Mouse (Mus musculus): ENCODE results near the gene Pbx2. TPM values are rescaled to one million over a fixed set of nuclear protein-coding genes. Genes with fewer than 3 reads are reported as not detected.

Gene Pbx2
- total RNA-seq, 2 experiments from 2014 or later, result 31.1 to 31.3 TPM

DNA sequence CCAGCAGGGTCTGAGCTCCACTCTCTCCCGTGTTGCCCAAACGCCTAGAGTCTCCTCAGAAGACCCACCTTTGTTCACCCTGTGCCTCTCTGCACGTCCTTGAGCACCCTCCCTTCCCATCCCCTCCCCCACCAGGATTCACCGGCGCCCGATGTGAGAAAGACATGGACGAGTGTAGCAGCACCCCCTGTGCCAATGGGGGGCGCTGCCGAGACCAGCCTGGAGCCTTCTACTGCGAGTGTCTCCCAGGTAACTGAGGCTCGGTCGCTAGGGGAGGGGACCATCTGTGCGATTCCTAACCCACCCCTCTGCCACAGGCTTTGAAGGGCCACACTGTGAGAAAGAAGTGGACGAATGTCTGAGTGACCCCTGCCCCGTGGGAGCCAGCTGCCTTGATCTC is 18.7 kb upstream of the Pbx2 start:
- no peak for ATAC-seq (replicated peaks; ENCODE audit: low FRiP score, low TSS enrichment, poor library complexity, severe bottlenecking)

DNA sequence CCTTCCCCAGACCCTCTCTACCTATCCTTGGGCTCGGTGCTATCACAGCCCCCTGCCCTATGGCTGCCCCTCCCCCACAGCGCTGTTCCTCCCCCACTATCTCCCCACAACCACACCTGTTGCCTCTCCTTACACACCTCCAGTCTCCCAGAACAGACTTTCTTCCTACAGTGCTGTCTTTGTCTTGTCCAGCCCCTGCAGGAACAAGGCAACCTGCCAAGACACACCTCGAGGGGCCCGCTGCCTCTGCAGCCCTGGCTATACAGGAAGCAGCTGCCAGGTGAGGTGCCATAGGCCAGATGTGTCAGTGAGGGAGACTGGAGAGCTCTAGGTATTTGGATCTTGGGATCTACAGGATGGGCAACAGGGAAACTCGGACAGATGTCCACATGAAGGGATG is 14.5 kb upstream of the Pbx2 start:
- ATAC-seq (replicated peaks; ENCODE audit: low FRiP score, low TSS enrichment, poor library complexity, severe bottlenecking), result no peak

DNA sequence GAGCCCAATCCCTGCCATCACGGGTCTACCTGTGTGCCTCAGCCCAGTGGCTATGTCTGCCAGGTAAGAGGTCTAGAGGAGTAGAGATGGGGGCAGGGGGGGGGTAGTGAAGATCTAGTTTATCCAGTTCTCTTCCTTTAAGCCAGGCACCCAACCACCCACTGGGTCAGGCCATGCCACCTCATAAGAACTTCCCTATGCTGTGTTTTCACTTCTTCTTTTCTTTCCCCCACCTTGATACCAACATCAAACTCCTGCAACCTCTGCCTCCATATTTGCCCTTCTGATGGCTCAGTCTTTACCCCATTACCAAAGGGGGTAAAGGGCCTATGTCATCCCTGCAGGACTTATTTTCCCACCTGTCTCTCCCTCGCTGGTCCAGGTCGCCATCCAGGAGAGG is 13.0 kb upstream of the Pbx2 start:
- ATAC-seq (replicated peaks; ENCODE audit: low FRiP score, low TSS enrichment, poor library complexity, severe bottlenecking), result no peak

DNA sequence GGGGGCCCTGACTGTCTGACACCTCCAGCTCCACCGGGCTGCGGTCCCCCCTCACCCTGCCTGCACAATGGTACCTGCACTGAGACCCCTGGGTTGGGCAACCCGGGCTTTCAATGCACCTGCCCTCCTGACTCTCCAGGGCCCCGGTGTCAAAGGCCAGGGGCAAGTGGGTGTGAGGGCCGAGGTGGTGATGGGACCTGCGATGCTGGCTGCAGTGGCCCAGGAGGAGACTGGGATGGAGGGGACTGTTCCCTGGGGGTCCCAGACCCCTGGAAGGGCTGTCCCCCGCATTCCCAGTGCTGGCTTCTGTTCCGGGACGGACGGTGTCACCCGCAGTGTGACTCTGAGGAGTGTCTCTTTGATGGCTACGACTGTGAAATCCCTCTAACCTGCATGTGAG is 8.5 kb upstream of the Pbx2 start:
- ATAC-seq (replicated peaks; ENCODE audit: low FRiP score, low TSS enrichment, poor library complexity, severe bottlenecking), result no peak

DNA sequence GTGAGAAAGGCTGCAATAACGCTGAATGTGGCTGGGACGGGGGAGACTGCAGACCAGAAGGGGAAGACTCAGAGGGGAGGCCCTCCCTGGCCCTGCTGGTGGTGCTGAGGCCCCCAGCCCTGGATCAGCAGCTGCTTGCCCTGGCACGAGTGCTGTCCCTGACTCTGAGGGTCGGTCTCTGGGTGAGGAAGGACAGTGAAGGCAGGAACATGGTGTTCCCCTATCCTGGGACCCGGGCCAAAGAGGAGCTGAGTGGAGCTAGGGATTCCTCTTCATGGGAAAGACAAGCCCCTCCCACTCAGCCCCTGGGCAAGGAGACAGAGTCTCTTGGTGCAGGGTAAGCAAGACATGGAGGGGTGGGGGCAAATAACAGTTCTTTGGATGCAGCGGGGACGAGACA is 7.7 kb upstream of the Pbx2 start:
- no peak for ATAC-seq (replicated peaks; ENCODE audit: low FRiP score, low TSS enrichment, poor library complexity, severe bottlenecking)

DNA sequence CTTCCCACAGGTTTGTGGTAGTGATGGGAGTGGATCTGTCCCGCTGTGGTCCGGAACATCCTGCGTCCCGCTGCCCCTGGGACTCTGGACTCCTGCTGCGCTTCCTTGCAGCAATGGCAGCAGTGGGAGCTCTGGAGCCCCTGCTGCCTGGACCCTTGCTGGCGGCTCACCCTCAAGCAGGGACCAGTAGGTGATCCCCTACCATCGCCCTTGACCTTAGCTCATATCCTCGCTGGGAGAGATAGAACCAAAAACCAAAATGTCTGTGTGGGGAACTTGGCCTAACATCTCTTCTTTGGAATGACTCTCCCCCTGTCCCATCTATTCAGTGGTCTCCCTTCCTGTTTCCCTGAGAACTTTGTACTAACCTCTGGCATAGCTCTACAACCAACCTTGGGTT is 7.2 kb upstream of the Pbx2 start:
- no peak for ATAC-seq (replicated peaks; ENCODE audit: low FRiP score, low TSS enrichment, poor library complexity, severe bottlenecking)

DNA sequence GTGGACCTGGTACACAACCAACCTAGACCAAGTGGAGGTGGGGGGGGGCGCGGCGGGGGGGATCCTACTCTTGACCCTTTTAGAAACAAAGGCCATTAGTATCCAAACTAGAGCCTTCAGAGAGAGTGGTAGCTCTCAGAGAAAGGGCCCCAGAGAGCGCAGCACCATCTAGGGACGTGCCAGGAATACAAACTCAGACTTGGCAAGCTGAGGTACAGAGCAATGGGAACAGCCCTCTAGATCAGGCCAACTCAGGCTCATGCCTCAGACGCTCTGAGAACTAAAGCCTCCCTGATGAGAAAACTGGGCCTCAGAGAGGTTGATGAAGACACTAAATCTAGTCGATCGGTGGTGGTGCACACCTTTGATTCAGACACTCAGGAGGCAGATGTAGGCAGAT is 5.9 kb upstream of the Pbx2 start:
- no peak for ATAC-seq (replicated peaks; ENCODE audit: low FRiP score, low TSS enrichment, poor library complexity, severe bottlenecking)

DNA sequence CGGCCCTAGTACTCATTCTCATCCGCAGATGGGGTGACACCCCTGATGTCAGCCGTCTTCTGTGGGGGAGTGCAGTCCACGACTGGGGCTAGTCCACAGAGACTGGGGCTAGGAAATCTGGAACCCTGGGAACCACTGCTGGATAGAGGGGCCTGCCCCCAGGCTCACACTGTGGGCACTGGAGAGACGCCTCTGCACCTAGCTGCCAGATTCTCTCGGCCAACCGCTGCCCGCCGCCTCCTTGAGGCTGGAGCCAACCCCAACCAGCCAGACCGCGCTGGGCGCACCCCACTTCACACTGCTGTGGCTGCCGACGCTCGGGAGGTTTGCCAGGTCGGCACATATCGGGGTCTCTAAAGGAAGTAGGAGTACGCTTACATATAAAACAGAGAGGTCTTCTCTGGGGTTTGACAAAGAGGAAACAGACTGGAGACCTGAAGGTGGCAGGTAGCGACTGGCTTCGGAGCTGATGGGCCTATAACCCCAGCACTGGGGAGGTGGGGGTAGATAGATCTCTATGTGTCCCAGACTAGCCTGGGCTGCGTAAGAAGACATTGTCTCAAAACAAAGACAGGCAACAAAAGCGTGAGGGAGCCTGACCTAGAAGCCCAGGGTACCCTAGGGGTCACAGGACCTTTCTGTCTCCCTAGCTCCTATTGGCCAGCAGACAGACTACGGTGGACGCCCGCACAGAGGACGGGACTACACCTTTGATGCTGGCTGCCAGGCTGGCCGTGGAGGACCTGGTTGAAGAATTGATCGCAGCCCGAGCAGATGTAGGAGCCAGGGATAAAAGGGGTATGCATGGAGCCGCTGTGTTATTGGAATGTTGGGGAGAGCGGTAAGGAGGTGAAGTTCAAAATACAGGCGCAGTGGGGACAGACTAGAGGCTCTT is 4.9 kb upstream of the Pbx2 start:
- no peak for ATAC-seq (replicated peaks; ENCODE audit: low FRiP score, low TSS enrichment, poor library complexity, severe bottlenecking)

DNA sequence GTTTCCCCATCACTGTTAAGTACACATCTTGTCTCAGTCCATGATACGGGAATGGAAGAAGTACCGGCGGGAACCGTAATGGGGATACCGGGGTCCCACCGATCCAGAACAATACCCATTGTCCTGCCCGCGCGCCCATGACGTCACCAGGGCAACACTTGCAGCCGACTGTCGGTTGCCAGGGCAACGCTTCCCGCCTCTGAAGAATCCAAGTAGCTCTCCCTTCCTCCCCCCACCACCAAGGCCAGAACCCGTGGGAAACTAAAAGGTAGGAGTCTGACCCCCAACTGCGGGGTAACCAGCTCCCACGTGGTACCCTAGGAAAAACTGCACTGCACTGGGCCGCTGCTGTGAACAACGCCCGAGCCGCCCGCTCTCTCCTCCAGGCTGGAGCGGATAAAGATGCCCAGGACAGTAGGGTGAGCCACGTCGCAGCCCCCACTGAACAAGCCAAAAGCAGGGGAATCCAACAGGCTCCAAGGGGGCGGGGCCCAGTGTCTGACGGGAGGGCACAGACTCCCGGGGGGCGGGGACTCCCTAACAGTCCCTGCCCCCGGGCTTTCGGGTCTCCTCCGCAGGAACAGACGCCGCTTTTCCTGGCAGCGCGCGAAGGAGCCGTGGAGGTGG is 4.2 kb upstream of the Pbx2 start:
- ATAC-seq (replicated peaks; ENCODE audit: low FRiP score, low TSS enrichment, poor library complexity, severe bottlenecking), result peak; percentile 57

DNA sequence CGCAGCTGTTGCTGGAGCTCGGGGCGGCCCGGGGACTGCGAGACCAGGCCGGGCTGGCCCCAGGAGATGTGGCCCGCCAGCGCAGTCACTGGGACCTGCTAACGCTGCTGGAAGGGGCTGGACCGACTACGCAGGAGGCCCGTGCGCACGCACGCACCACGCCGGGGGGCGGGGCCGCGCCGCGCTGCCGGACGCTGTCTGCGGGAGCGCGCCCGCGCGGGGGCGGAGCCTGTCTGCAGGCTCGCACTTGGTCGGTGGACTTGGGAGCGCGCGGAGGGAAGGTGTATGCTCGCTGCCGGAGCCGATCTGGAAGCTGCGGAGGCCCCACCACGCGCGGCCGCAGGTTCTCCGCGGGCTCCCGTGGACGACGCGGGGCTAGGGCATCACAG is 3.6 kb upstream of the Pbx2 start:
- peak; percentile 44 for ATAC-seq (replicated peaks; ENCODE audit: low FRiP score, low TSS enrichment, poor library complexity, severe bottlenecking)

DNA sequence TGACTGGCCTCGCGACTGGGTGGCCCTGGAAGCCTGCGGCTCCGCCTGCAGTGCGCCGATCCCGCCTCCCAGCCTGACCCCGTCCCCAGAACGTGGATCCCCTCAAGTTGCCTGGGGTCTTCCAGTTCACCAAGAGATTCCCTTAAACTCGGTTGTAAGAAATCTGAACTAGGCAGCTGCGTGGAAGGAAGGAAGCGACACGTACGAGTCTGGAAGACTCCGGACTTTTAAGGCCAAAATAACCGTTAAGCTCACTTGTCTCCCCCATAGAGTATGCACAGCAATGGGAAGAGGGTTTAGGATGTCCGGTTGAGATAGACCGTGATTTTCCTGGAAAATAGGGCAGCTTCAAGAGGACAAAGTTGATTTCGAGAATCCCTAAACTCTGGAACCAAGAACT is 3.3 kb upstream of the Pbx2 start:
- ATAC-seq (replicated peaks; ENCODE audit: low FRiP score, low TSS enrichment, poor library complexity, severe bottlenecking), result no peak

DNA sequence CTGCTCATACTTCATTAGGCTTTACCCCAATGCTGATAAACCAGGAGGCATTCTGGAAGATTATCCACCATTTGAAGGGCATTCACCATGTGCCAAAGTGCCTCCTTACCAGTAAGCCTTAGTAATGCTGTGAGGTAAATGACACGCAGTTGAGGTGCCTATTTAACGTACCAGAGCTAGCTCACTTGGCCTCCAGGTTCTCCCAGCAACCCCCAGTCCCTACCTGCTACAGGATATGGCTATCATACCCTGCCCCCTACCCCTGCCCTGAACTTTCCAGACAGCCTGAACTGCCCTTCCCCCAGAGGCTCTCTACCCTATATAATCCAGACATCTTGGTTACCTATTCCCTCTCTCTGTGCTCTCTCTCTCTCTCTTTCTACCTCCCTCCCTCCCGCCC is 2.3 kb upstream of the Pbx2 start:
- no peak for ATAC-seq (replicated peaks; ENCODE audit: low FRiP score, low TSS enrichment, poor library complexity, severe bottlenecking)

DNA sequence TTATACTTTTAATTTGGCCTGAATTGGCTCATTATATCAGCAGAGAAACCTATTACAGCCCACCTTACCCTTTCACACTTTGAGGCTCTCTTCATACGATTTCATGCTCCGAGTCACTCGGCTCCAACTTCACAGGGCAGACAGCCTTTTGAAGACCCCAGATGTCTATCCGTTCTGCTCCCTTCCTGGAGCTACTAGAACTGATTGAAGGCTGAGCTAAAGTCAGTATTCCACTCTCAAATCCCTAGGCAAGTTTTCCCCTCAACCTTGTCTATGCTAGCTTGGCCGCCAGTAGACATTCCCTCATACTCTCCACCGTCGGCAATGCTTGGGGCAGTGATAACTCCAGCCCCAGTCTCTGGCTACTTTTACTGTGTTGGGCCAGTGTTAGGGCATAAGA is 1.9 kb upstream of the Pbx2 start:
- no peak for ATAC-seq (replicated peaks; ENCODE audit: low FRiP score, low TSS enrichment, poor library complexity, severe bottlenecking)

DNA sequence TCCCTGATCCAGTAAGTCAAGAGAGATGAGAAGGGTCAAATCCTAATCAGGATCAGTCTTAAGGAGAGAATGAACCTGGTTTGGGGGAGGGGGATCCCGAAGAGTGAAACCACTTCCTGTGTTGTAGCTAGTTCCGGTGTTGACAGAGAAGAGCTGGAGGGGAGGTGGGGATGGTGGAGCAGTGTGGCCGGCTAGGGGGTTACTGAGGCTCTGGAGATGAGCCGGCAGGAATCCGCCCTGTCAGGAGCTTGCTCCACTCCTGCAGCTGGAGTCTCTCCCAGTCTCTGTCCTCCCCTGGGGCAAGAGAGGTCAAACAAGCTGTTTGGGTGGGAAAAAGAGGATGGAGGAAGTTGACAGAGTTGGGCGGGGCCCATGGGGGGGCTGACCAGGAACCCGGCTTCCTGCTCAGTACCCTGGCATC is 1.4 kb upstream of the Pbx2 start, which contains the start of gene Gpsm3:
Gpsm3 (plus strand) TSS at position 126 of the 421 bp plus-strand sequence.
- ATAC-seq (replicated peaks; ENCODE audit: low FRiP score, low TSS enrichment, poor library complexity, severe bottlenecking), result no peak

DNA sequence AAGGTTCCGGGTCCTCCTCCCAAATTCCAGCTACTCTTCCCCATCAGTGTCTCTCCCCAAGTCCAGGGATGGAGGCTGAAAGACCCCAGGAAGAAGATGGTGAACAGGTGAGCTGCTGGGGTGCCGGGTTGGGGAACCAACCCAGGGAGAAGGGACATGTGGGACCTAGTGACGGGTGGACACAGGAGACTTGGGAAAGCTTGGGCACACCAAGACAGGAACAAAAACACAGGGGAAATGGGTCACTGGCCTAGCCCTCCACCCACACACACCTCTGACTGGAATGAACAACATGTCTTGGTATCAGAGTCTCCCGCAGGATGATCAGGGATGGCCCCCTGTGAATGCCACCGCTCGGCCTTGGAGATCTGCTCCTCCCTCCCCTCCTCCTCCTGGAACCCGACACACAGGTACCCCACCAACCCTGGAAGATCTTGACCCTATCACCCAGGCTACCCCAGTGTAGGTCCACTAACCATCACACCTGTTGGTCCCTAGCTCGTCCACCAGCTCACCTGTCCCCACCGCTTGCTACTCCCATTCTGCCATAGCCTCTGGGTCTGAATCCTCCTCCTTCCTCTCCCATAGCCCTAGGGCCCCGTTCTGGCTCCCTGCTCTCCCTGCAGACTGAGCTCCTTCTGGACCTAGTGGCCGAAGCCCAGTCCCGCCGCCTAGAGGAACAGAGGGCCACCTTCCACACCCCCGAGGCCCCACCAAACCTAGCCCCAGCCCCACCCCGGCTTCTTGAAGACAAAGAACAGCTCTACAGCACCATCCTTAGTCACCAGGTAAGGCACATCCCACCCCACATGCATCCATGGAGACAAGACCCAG is 695 bp upstream of the Pbx2 start:
- ATAC-seq (replicated peaks; ENCODE audit: low FRiP score, low TSS enrichment, poor library complexity, severe bottlenecking), result no peak

DNA sequence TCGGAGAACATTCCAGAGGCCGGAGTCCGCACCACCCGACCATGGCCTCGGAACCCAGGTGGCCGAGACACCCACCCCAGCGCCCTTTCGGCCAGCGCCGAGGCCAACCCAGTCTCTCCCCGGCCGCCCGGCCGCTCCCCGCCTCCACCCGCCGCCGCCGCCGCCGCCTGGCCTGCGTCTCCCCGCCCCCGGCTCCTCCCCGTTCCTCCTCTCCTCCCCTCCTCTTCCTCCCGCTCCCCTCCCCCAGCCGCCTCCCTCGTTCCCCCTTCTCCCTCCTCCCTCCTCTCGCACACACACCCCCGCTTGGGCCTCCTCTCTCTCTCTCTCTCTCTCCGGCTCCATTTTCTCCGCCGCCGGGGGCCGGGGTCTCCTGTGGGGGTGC is 919 bp downstream of the Pbx2 start:
- ATAC-seq (replicated peaks; ENCODE audit: low FRiP score, low TSS enrichment, poor library complexity, severe bottlenecking), result peak; percentile 38

DNA sequence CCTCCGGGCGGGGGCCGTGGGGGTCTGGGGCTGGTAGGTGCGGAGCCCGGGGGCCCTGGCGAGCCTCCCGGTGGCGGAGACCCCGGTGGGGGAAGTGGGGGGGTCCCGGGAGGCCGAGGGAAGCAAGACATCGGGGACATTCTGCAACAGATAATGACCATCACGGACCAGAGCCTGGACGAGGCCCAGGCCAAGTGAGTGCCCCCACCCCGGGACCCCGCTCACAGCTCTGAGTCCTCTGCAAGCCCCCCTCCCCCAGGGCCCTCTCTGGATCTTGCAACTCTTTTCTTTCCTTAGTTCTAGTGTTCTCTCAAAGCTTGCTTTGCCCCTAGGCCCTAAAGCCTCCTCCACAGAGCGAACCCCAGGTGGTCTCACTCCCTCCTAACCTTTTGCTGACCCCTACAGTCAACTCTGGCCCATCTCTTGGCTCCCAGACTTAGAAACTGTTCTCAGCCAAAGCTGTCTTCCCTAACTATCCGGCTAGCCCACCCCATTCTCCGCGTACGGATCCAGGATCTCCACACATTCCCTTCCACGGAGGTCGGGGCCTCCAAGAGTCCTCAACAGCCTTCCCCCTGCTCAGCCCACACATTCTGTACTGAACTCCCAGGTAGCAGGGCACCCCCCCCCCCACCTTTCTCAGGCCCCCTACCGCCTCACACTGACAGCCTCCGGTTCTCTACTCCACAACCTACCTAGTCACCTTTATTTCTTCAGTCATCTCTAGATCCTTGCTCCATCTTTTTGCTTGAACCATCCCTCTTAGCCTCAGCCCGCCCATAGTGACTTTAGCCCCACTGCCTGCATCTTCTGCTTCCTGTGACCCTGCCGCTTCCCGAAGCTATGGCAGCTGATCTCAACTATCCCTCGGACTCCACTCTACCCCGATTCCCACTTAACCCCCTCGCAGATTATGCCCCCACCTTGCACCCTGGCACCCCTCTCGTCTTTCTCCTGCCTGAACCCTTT is 1.8 kb downstream of the Pbx2 start:
- no peak for ATAC-seq (replicated peaks; ENCODE audit: low FRiP score, low TSS enrichment, poor library complexity, severe bottlenecking)

DNA sequence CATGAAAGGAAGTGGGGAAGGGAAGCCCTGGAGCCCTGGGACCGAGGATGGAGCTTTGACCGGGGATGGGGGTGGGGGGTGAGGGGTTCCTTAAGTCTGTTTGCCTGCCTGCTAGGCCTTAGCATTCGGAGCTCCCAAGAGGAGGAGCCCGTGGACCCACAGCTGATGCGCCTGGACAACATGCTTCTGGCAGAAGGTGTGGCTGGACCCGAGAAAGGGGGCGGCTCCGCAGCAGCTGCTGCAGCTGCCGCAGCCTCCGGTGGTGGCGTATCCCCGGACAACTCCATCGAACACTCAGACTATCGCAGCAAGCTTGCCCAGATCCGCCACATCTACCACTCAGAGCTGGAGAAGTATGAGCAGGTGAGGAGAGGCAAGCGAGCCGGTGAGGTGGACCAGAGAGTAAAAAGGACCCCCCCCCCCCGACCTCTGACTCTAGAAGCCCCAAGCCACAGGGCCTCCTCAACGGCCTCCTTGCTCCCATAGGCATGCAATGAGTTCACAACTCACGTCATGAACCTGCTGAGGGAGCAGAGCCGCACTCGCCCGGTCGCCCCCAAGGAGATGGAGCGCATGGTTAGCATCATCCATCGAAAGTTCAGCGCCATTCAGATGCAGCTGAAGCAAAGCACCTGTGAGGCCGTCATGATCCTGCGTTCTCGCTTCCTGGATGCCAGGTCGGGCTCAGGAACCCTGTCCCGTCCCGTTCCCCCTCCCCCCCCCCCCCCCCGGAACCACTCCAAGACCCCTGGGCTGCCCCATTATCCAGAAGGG is 2.9 kb downstream of the Pbx2 start:
- no peak for ATAC-seq (replicated peaks; ENCODE audit: low FRiP score, low TSS enrichment, poor library complexity, severe bottlenecking)

Measured in megakaryocyte-erythroid progenitor cell, adult 5-6 weeks (primary cell).